Mouse (Mus musculus) urinary bladder, adult 18-20 months (tissue): Measurements from ENCODE around the gene Olfr1499.
"Not testable (repeated sequence)": the region's sequence is repeated elsewhere in the genome, so short reads cannot be mapped to it uniquely, and the experiment has no call there.

Experiments
- DNase-seq, 2 experiments: peaks; one replicate each; pipeline ENCODE4 v3.0.0; 2022; ENCODE audit warnings: low spot score in 2 of 2, mixed read lengths in 2 of 2

The Olfr1499 gene

GRCm38 (mm10) chr19:13819347-13819746, at the start of gene Olfr1499:
Gene Olfr1499 (minus strand): TSS chr19:13819447.
- no peak for DNase-seq

DNA sequence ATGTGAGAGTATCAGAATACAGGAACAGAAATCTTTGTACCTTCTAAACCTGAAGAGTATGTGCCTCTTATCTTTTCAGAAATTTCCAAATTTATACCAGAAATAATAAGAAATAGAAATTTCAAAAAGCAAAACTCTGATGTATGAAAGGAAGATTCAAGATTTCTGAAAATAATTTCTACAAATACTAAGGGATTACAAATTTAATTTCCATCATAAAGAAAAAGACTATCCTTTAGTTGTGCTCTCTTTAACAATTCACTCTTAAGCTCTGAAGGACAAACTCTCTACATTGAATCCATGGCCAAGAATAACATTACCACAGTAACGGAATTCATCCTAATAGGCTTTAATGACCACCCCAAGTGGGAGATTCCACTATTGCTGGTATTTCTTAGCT, 42.2 kb upstream of the Olfr1499 start, which contains the start of gene Olfr1502:
Gene Olfr1502 (plus strand): TSS at position 301 of the 400 bp plus-strand sequence.
- DNase-seq: no peak

DNA sequence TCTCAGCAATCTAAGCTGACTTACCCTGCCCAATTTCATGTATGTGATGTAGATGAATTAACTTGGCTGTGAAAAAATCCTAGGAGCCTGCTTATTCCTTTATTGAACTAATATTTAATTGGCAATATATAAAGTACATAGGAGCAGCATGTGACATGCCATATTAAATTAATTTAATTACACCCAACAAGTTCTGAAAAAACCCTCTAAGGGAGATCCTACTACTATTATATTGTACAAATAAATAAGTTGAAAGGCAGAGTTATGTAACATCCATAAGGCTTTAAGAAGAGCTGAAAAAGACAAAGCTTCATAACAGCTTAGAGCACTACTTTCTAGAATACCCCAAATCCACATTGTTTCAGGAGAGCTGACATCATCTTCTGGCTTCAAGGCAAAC, 31.3 kb upstream of the Olfr1499 start, which contains the start of gene Olfr1501:
Gene Olfr1501 (minus strand): TSS at position 101 of the 400 bp plus-strand sequence.
- DNase-seq: not testable (repeated sequence)

DNA sequence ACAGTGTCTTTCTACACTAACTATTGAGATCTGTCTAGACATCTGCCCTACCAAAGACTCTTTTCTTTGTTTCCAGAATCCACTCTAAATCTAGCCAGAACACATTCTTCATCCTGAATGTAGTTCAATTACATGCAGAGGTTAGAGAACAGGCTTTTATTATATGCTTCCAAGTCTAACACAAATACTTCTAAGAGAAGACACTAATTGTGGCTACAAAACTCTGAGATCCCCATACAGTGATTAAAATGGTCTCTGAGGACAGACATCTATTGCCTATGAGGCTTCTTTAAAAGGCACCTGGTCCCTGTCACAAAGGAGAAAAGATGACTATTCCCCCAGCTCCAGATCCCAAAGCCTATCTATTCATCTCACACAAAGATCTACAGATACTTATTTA, 11.1 kb upstream of the Olfr1499 start, which contains the start of gene Olfr1500:
Gene Olfr1500 (minus strand): TSS at position 101 of the 400 bp plus-strand sequence.
- DNase-seq: no peak

DNA sequence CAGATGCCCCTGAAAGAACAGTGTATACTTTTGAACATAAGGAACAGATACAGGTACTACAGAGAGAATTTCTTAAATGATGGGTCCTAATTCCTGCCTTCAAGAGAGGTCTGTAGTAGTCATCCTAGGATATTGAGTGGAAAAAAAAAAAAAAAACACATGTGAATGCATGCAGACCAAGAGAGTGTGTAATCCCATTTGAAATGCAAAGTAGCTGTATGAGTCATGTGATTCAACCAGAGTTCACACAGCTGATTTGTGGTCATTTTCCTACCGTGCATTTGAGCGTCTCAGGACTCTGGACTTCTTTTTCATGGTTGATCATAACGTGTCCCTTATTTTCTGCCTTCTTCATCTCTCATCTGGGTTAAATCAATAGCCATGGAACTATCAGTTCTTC, 9.2 kb upstream of the Olfr1499 start:
- no peak for DNase-seq

- no peak for DNase-seq
These were observed 1.6 kb upstream of the Olfr1499 start for GRCm38 (mm10) chr19:13820847-13821246.

DNA sequence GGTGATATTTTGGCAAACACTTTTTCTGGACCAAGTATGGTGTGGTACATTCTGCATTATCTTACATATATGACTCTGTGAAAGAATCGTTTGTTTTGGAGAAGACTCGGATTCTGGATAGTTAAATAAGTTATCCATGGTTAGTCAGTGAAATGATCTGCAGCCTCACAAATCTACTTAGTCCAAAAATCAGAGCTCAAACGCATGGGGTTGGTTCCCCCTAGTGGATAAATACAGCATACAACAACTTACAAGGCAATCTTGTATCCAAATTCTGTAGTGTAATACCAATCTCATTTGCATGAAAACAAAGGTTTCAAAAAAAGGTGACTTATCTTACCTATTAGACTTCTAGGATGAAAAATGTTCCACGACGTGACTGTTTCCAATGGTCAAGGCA, 420 bp downstream of the Olfr1499 start:
- no peak for DNase-seq

DNA sequence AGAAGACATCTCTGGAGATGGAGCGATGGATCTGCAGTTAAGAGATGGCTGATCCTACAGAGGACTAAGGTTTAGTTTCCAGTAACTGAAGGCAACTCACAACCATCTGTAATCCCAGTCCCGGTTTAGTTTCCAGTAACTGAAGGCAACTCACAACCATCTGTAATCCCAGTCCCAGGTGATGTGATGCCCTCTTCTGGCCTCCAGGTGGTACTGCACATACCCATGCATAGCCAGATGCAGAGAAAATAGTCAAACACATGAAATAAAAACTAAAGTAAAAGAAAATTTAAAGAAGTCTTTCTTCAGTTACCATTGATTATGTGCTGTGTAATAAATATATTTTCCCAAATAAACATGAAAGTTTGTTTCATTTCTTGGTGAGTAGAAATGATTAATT, 6.4 kb downstream of the Olfr1499 start:
- no peak for DNase-seq

- not testable (repeated sequence) for DNase-seq
These were observed 13.8 kb downstream of the Olfr1499 start for GRCm38 (mm10) chr19:13805486-13805885.

DNA sequence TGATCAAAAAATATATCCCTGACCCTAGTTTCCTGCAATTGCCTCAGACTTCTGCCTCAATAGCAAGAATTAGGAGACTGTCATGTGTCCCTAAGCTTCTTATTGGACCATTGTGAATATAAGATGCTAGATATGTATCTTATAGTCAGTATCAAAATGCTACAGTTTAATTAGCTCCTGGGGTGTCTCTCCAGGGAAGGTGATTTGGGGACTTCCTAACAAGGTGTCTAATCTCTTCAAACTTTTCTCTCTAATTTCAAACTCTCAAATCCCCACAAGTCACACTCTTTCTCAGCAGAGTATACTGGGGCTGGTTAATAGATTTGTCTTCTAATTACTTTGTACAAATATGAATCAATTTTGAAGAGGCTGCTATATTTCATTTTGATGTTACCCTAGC, 21.1 kb downstream of the Olfr1499 start, which contains the start of gene Olfr1497:
Gene Olfr1497 (minus strand): TSS at position 101 of the 400 bp plus-strand sequence.
- DNase-seq: no peak

GRCm38 (mm10) chr19:13777578-13777977, 41.7 kb downstream of the Olfr1499 start, which contains the start of gene Olfr1496:
Gene Olfr1496 (plus strand): TSS chr19:13777878.
- no peak for DNase-seq

DNA sequence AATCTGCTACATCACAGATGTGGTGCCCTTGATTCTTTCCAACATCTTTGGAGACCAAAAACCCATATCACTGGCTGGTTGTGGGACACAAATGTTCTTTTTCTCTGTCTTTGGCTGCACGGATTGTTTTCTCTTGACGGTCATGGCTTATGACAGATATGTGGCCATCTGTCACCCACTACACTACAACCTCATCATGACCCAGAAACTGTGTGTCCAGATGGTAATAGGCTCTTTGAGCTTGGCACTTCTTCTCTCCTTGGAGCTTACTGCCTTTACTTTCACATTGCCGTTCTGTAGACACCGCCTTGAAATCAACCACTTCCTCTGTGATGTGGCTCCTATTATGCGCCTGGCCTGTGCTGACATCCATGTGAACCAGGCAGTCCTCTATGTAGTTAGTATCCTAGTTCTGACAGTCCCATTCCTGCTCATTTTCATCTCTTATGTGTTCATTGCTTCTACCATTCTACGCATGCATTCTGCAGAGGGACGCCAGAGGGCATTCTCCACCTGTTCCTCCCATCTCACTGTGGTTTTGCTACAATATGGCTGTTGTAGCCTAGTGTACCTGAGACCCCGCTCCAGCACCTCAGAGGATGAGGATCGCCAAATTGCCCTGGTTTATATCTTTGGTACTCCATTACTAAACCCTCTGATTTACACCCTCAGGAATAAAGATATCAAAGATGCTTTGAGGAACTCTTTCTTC, 50.5 kb downstream of the Olfr1499 start:
- DNase-seq: no peak

DNA sequence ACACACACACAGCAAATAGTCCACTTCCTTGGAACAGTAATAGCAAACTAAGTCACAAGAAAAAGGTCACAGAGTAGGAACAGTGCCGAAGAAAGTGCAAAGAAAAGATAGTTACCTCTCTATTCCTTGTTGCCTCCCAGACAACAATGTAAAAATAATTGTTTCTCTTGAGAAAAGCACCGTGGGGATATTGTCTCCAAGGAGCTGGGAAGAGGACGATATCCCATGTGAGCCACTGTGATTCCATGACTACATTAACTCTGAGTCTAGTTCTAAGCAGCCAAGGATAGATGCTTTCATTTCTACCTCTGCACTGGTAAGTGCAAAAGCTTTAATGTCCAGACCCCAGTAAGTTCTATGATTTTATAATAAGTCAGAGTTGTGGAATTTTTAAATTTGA, 54.9 kb downstream of the Olfr1499 start, which contains the start of gene Olfr1495:
Gene Olfr1495 (plus strand): TSS at position 301 of the 400 bp plus-strand sequence.
- no peak for DNase-seq
